8 mouse cellular contexts compared by ENCODE assay signal in the genomic region with DNA sequence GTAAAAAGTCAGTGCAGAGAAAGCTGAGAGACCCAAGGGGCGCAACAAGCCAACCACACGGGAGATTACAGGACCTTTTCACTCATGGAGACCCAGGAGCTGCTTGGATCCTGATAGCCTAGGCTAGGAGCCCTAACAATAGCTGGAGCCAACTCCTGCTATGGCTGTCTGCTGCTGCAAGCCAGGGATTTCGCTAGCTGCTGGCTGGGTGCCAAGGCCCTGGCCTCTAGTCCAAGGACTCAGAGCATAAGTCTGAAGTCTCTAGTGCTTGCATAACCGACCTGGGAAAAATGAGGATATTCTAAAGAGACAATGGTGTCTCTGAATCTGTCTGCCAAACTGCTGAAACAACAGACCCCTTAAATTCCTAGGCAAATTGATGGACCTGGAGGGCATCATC.
DNase-seq lines count a peak whose midpoint lies in the region; ATAC-seq lines count a peak whose summit lies in the region.

No protein-coding gene starts in this region.

- H3K27me3 ChIP-seq in kidney, embryonic 16.5 days (ENCODE audit: insufficient read depth, low read length), result no peaks in the 10 kb centered on the region
- H3K27me3 ChIP-seq in hindbrain, embryonic 11.5 days (ENCODE audit: control insufficient read depth, insufficient read depth, low read length), result no peaks in the 10 kb centered on the region
- H3K27me3 ChIP-seq in neural tube, embryonic 15.5 days (replicated peaks), result no peaks in the 10 kb centered on the region
- no peaks in the 10 kb centered on the region for H3K27me3 ChIP-seq in midbrain, embryonic 11.5 days (ENCODE audit: control insufficient read depth, insufficient read depth, low read length)

- H3K9ac ChIP-seq in kidney, embryonic 16.5 days (replicated peaks; ENCODE audit: low read length), result no peak overlapping the region
- H3K9ac ChIP-seq in hindbrain, embryonic 11.5 days (ENCODE audit: low read depth, low read length), result no peak overlapping the region
- H3K9ac ChIP-seq in neural tube, embryonic 15.5 days (replicated peaks), result no peak overlapping the region
- no peak overlapping the region for H3K9ac ChIP-seq in midbrain, embryonic 11.5 days (ENCODE audit: low read length)

- H3K36me3 ChIP-seq in kidney, embryonic 16.5 days (ENCODE audit: insufficient read depth, low read length), result no peaks in the 10 kb centered on the region
- no peaks in the 10 kb centered on the region for H3K36me3 ChIP-seq in hindbrain, embryonic 11.5 days (ENCODE audit: control insufficient read depth, insufficient read depth, low read length)
- no peaks in the 10 kb centered on the region for H3K36me3 ChIP-seq in neural tube, embryonic 15.5 days
- no peaks in the 10 kb centered on the region for H3K36me3 ChIP-seq in midbrain, embryonic 11.5 days (ENCODE audit: control insufficient read depth, insufficient read depth, low read length)

- H3K4me3 ChIP-seq in kidney, embryonic 16.5 days (ENCODE audit: low read length), result no peak overlapping the region
- H3K4me3 ChIP-seq in hindbrain, embryonic 11.5 days (ENCODE audit: low read depth, low read length), result no peak overlapping the region
- H3K4me3 ChIP-seq in neural tube, embryonic 15.5 days (replicated peaks), result no peak overlapping the region
- H3K4me3 ChIP-seq in midbrain, embryonic 11.5 days (ENCODE audit: low read depth, low read length), result no peak overlapping the region

- no peak overlapping the region for H3K4me2 ChIP-seq in kidney, embryonic 16.5 days (replicated peaks; ENCODE audit: low read depth, low read length)
- H3K4me2 ChIP-seq in hindbrain, embryonic 11.5 days (replicated peaks; ENCODE audit: low read depth, low read length), result no peak overlapping the region
- H3K4me2 ChIP-seq in neural tube, embryonic 15.5 days, result no peak overlapping the region
- no peak overlapping the region for H3K4me2 ChIP-seq in midbrain, embryonic 11.5 days

- peak; percentile 69 for DNase-seq in kidney, adult 11 months
- DNase-seq in cerebellum, adult 8-10 months, result peak; percentile 4
- DNase-seq in kidney, adult 8-10 months, result peak; percentile 73 to 77
- peak; percentile 75 for DNase-seq in testis, postnatal 10 days (ENCODE audit: low spot score)
- no peak for DNase-seq in hindbrain, embryonic 11.5 days (ENCODE audit: low spot score)
- no peak for DNase-seq in midbrain, embryonic 11.5 days (ENCODE audit: low spot score, missing footprints)

- no peaks in the 10 kb centered on the region for H3K4me1 ChIP-seq in kidney, embryonic 16.5 days (ENCODE audit: insufficient read depth, low read length)
- H3K4me1 ChIP-seq in hindbrain, embryonic 11.5 days (replicated peaks; ENCODE audit: control insufficient read depth, insufficient read depth, low read length), result no peaks in the 10 kb centered on the region
- no peaks in the 10 kb centered on the region for H3K4me1 ChIP-seq in neural tube, embryonic 15.5 days
- no peaks in the 10 kb centered on the region for H3K4me1 ChIP-seq in midbrain, embryonic 11.5 days (ENCODE audit: control insufficient read depth, insufficient read depth, low read length)

- WGBS in kidney, embryonic 16.5 days, result 69% methylated on average over 4 of the region's 4 CpGs
- 91% methylated on average over 4 of the region's 4 CpGs for WGBS in hindbrain, embryonic 11.5 days
- 71% methylated on average over 4 of the region's 4 CpGs for WGBS in neural tube, embryonic 15.5 days
- WGBS in midbrain, embryonic 11.5 days, result 85% methylated on average over 4 of the region's 4 CpGs

- no peaks in the 10 kb centered on the region; the same call in 1 of the 2 replicates for H3K9me3 ChIP-seq in kidney, embryonic 16.5 days (ENCODE audit: low read length)
- H3K9me3 ChIP-seq in hindbrain, embryonic 11.5 days (ENCODE audit: control insufficient read depth, low read length), result no peaks in the 10 kb centered on the region
- H3K9me3 ChIP-seq in neural tube, embryonic 15.5 days (replicated peaks), result no peaks in the 10 kb centered on the region
- no peaks in the 10 kb centered on the region for H3K9me3 ChIP-seq in midbrain, embryonic 11.5 days (ENCODE audit: control insufficient read depth, low read length)

- no peak overlapping the region for H3K27ac ChIP-seq in kidney, embryonic 16.5 days (ENCODE audit: low read length)
- H3K27ac ChIP-seq in hindbrain, embryonic 11.5 days (ENCODE audit: low read depth, low read length), result no peak overlapping the region
- H3K27ac ChIP-seq in neural tube, embryonic 15.5 days (replicated peaks), result no peak overlapping the region
- H3K27ac ChIP-seq in midbrain, embryonic 11.5 days (ENCODE audit: low read depth, low read length), result no peak overlapping the region

- no peak for ATAC-seq in kidney, embryonic 16.5 days (ENCODE audit: low FRiP score, low TSS enrichment)
- no peak for ATAC-seq in hindbrain, embryonic 11.5 days (ENCODE audit: low FRiP score)
- ATAC-seq in neural tube, embryonic 15.5 days (ENCODE audit: low FRiP score), result no peak
- no peak for ATAC-seq in midbrain, embryonic 11.5 days (ENCODE audit: low FRiP score)

Comparison
In these comparisons a context has a peak if more than half of its experiments do, and no peak if none do; other contexts are left out.
1. DNase-seq: peak in kidney, adult 11 months (single experiment), cerebellum, adult 8-10 months (single experiment), kidney, adult 8-10 months (2 of 2) and testis, postnatal 10 days (single experiment); none in hindbrain, embryonic 11.5 days (single experiment) and midbrain, embryonic 11.5 days (single experiment).